Mouse (Mus musculus) ES-Bruce4 (cell line): ENCODE measurements around the gene Plekha4.

Experiments
- CTCF ChIP-seq: IDR thresholded peaks from one replicate; pipeline ENCODE4 v1.8.1; 2011; ENCODE audit warnings: low read depth, low read length
- POLR2A ChIP-seq: IDR thresholded peaks from one replicate; pipeline ENCODE4 v1.8.1; 2011; ENCODE audit warnings: low read length; ENCODE audit not compliant: insufficient read depth

DNA sequence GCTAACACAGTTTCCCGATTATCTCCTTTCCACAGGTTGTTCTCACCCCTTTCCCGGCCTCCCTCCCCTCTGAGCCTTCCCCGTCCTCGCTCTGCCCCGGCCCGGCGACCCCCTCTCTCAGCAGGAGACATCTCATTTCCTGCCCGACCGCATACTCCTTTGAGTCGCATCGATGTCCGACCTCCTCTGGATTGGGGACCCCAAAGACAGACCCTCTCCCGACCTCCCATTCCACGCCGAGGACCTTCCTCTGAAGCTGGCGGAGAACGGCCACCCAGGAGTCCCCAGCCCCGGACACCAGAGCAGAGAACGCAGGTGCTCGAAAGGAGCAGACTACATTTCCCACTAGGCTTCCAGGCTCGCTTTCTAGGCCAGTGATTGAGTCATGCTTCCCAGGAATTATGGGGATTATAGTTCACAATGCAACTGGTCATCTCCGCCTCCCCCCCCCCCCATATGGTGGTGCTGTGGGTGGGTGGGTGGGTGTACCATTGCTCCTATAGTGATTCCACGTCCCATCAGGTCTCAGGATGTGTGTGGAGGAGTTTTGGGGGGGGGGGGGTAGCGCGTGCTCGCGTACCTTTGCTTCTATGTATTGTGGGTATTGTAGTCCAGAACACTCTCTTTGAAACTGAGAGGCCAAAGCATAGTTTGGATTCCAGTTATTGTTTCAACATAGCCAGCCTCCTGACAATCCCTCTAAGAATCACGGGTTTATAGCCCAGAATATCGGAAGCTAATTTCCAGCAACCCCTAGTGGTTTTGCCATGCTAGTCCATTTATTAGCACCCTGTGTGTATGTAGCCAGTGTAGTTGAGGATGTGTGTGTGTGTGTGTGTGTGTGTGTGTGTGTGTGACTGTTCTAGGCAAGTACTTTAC, 12.3 kb downstream of the Plekha4 start:
- TF ChIP-seq CTCF (no peak), POLR2A (no peak)
